In genomic region chr13:37751154-37751950, GRCm38 (mm10) we compare ENCODE assay signal across 9 mouse cellular contexts. TPM values are rescaled to one million over a fixed set of nuclear protein-coding genes. Genes with fewer than 3 reads are reported as not detected.
A peak's percentile ranks its signal among the peaks of the same experiment; 100 is the strongest.
DNase-seq lines count a peak whose midpoint lies in the region; ATAC-seq and TF ChIP-seq lines count a peak whose summit lies in the region.
"Had no signal": no experiment of that assay in that cellular context is flagged by ENCODE, and none has a peak within 500 bp of the region (broad histone marks: within the 10 kb centered on the region; RNA-seq: fewer than 3 reads in every experiment).

No protein-coding gene starts in this region.

- DNase-seq in kidney, postnatal 10 days = peak; percentile 54
- no peak for DNase-seq in kidney, adult 18-20 months
- peak; percentile 83 for DNase-seq in ZHBTc4 (ENCODE audit: low read depth, low spot score)
- DNase-seq in lung, postnatal 10 days = peak; percentile 76
- peak; percentile 15 for DNase-seq in telencephalon, adult 2 months (ENCODE audit: low read depth, low spot score)
- DNase-seq in cerebellum, adult 18-20 months = no peak
- no peak for DNase-seq in midbrain, postnatal 0 days (ENCODE audit: low spot score)

- H3K27me3 ChIP-seq in midbrain, postnatal 0 days (ENCODE audit: insufficient read depth, low read length) = no peaks in the 10 kb centered on the region

- H3K4me1 ChIP-seq in midbrain, postnatal 0 days (ENCODE audit: insufficient read depth, low read length) = no peaks in the 10 kb centered on the region

- no peaks in the 10 kb centered on the region for H3K9me3 ChIP-seq in midbrain, postnatal 0 days (ENCODE audit: low read length)

- 50% methylated on average over 9 of the region's 9 CpGs for WGBS in midbrain, postnatal 0 days

- H3K36me3 ChIP-seq in midbrain, postnatal 0 days (ENCODE audit: insufficient read depth, low read length) = no peaks in the 10 kb centered on the region

- H3K27ac ChIP-seq in midbrain, postnatal 0 days (ENCODE audit: low read depth, low read length) = no peak overlapping the region

- H3K4me2 ChIP-seq in midbrain, postnatal 0 days (ENCODE audit: low read depth, low read length, poor library complexity, severe bottlenecking) = no peak overlapping the region

- no peak for TF ChIP-seq CTCF in midbrain, postnatal 0 days (IDR thresholded peaks at IDR 0.05)

- no peak overlapping the region for H3K4me3 ChIP-seq in midbrain, postnatal 0 days (ENCODE audit: low read depth, low read length)
- H3K4me3 ChIP-seq: myocyte had no signal

- H3K9ac ChIP-seq in midbrain, postnatal 0 days (replicated peaks; ENCODE audit: low read length, poor library complexity, severe bottlenecking) = no peak overlapping the region

- ATAC-seq in inflammation-experienced regulatory T-cells, adult 6 months = peak; percentile 75
- no peak for ATAC-seq in midbrain, postnatal 0 days (ENCODE audit: low FRiP score)

RNA-seq across cellular contexts. Expression of gene Rreb1, which starts 26.8 kb away (rescaled TPM):
- 1 to 10 TPM in 2 of 3 experiments, under 1 TPM in 1; 0.91 to 6.8 (median 5.0) TPM for polyA plus RNA-seq in inflammation-experienced regulatory T-cells, adult 6 months (2017; shearing (Covaris generic))
- total RNA-seq in midbrain, postnatal 0 days (2014; rRNA removed) = 4.3 TPM in 2 replicates
- polyA plus RNA-seq in midbrain, postnatal 0 days (2015; fragmentation: Nextera tagmentation; extraction: Ambion mirVana) = 1.4 and 2.0 TPM in 2 replicates

Comparison
In these comparisons a context has a peak if more than half of its experiments do, and no peak if none do; other contexts are left out.
1. DNase-seq: peak in kidney, postnatal 10 days (single experiment), ZHBTc4 (single experiment), lung, postnatal 10 days (single experiment) and telencephalon, adult 2 months (single experiment); none in kidney, adult 18-20 months (single experiment), cerebellum, adult 18-20 months (0 of 2) and midbrain, postnatal 0 days (single experiment).